Mouse (Mus musculus) midbrain, embryonic 16.5 days (tissue): ENCODE data around the gene Nudcd2. TPM values are rescaled to one million over a fixed set of nuclear protein-coding genes. Genes with fewer than 3 reads are reported as not detected.

Experiments used
- ATAC-seq: fragments of 200-750 bp; cut with Nextera tagmentation; 2 replicates; pipeline ENCODE4 v1.8.0; 2017; ENCODE audit warnings: moderate TSS enrichment
- H3K27ac ChIP-seq: fragments of 300-500 bp; sonication (generic); 2 replicates; pipeline ENCODE4 v1.5.1; 2014; ENCODE audit warnings: mild to moderate bottlenecking, low read length, mixed read lengths
- H3K27me3 ChIP-seq: fragments of 300-500 bp; sonication (generic); 2 replicates; pipeline ENCODE4 v1.6.1; 2014; ENCODE audit warnings: low read depth, low read length, mixed read lengths; ENCODE audit not compliant: control insufficient read depth, insufficient read depth
- H3K36me3 ChIP-seq: fragments of 300-500 bp; sonication (generic); 2 replicates; pipeline ENCODE4 v1.6.1; 2014; ENCODE audit warnings: mild to moderate bottlenecking, low read length, moderate library complexity, mixed read lengths; ENCODE audit not compliant: control insufficient read depth, insufficient read depth
- H3K4me1 ChIP-seq: fragments of 300-500 bp; sonication (generic); 2 replicates; pipeline ENCODE4 v1.6.1; 2014; ENCODE audit warnings: mild to moderate bottlenecking, low read length, mixed read lengths; ENCODE audit not compliant: control insufficient read depth, insufficient read depth
- H3K4me2 ChIP-seq: fragments of 300-500 bp; sonication (generic); 2 replicates; pipeline ENCODE4 v1.6.1; 2014; ENCODE audit warnings: mild to moderate bottlenecking, low read length, mixed read lengths
- H3K4me3 ChIP-seq: fragments of 300-500 bp; sonication (generic); 2 replicates; pipeline ENCODE4 v1.5.1; 2014; ENCODE audit warnings: low read depth, mild to moderate bottlenecking, low read length, moderate library complexity, mixed read lengths
- H3K9ac ChIP-seq: fragments of 300-500 bp; sonication (generic); 2 replicates; pipeline ENCODE4 v1.6.1; 2014; ENCODE audit warnings: low read depth, low read length, mixed read lengths
- H3K9me3 ChIP-seq: fragments of 300-500 bp; sonication (generic); replicated peaks from 2 replicates; pipeline ENCODE4 v1.6.1; 2014; ENCODE audit warnings: mild to moderate bottlenecking, low read length, mixed read lengths; ENCODE audit not compliant: control insufficient read depth, poor library complexity, severe bottlenecking
- WGBS: fragments of 180-500 bp; shearing (Covaris S2); extraction: QIAGEN DNeasy Blood & Tissue Kit; methylation state at CpG from one replicate; pipeline ENCODE4 v1.1.7; 2014; 5-methylcytosine and 5-hydroxymethylcytosine counted together
- polyA plus RNA-seq: library from polyadenylated mRNA; unstranded; fragments of >200 nt; fragmentation: Nextera tagmentation; extraction: Ambion mirVana; gene quantifications from 2 replicates; pipeline ENCODE4 v1.2.1, GENCODE M21; 2015

Gene Nudcd2
- polyA plus RNA-seq, 1 experiment from 2014 or later, result 49.3 TPM

GRCm38 (mm10) chr11:40746361-40746760 lies 12.9 kb downstream of the Nudcd2 start:
- WGBS, result 94% methylated on average over 12 of the region's 12 CpGs
- Histone ChIP-seq H3K36me3 (peaks cover 3% of the 10 kb centered on the region; the same call in 1 of the 2 replicates), H3K4me2 (no peak overlapping the region), H3K9me3 (no peaks in the 10 kb centered on the region), H3K4me3 (no peak overlapping the region), H3K4me1 (no peaks in the 10 kb centered on the region), H3K27me3 (no peaks in the 10 kb centered on the region), H3K9ac (no peak overlapping the region), H3K27ac (no peak overlapping the region)
- no peak for ATAC-seq

- Histone ChIP-seq H3K27me3 (no peaks in the 10 kb centered on the region), H3K27ac (no peak overlapping the region), H3K36me3 (no peaks in the 10 kb centered on the region; the same call in 1 of the 2 replicates), H3K4me3 (no peak overlapping the region), H3K9me3 (no peaks in the 10 kb centered on the region), H3K4me1 (no peaks in the 10 kb centered on the region), H3K9ac (no peak overlapping the region), H3K4me2 (no peak overlapping the region)
- WGBS, result 70% methylated on average over 2 of the region's 2 CpGs
- no peak for ATAC-seq
Measured at GRCm38 (mm10) chr11:40747716-40748115, 14.2 kb downstream of the Nudcd2 start.

GRCm38 (mm10) chr11:40753836-40754235 lies 20.4 kb downstream of the Nudcd2 start:
- ATAC-seq, result no peak
- Histone ChIP-seq H3K27me3 (no peaks in the 10 kb centered on the region), H3K9me3 (no peaks in the 10 kb centered on the region), H3K4me1 (peaks cover 11% of the 10 kb centered on the region; the same call in 1 of the 2 replicates), H3K27ac (no peak overlapping the region), H3K9ac (no peak overlapping the region), H3K4me2 (no peak overlapping the region; the same call in 1 of the 2 replicates), H3K4me3 (no peak overlapping the region), H3K36me3 (no peaks in the 10 kb centered on the region)
- 76% methylated on average over 6 of the region's 6 CpGs for WGBS

- H3K4me3 ChIP-seq, result peak overlapping the region; percentile 89
- peak overlapping the region; percentile 61 for H3K27ac ChIP-seq
Measured at GRCm38 (mm10) chr11:40754664-40755107, 21.2 kb downstream of the Nudcd2 start.

GRCm38 (mm10) chr11:40755109-40755627 lies 21.7 kb downstream of the Nudcd2 start, which contains the start of gene Ccng1:
TSS of gene Ccng1 (minus strand) at chr11:40755311.
- Histone ChIP-seq H3K27ac (peak within 1 kb of the TSS; percentile 61), H3K4me2 (peak within 1 kb of the TSS; percentile 89), H3K4me3 (peak within 1 kb of the TSS; percentile 89), H3K9ac (peak within 1 kb of the TSS; percentile 89), H3K9me3 (no peaks in the 10 kb centered on the region), H3K4me1 (peaks cover 11% of the 10 kb centered on the region; the same call in 1 of the 2 replicates), H3K27me3 (no peaks in the 10 kb centered on the region), H3K36me3 (no peaks in the 10 kb centered on the region)
- under 1% methylated on average over 25 of the region's 25 CpGs for WGBS
- ATAC-seq, result peak; percentile 99

More at GRCm38 (mm10) chr11:40754664-40755107, 21.2 kb downstream of the Nudcd2 start:
- Histone ChIP-seq H3K4me2 (peak overlapping the region; percentile 89), H3K27me3 (no peaks in the 10 kb centered on the region), H3K36me3 (no peaks in the 10 kb centered on the region), H3K9me3 (no peaks in the 10 kb centered on the region), H3K9ac (peak overlapping the region; percentile 89), H3K4me1 (peaks cover 11% of the 10 kb centered on the region; the same call in 1 of the 2 replicates)
- no peak; the same call in none of the 2 replicates for ATAC-seq
- WGBS, result 2% methylated on average over 19 of the region's 19 CpGs

GRCm38 (mm10) chr11:40755968-40756367 lies 22.5 kb downstream of the Nudcd2 start:
- Histone ChIP-seq H3K4me1 (peaks cover 11% of the 10 kb centered on the region; the same call in 1 of the 2 replicates), H3K9me3 (no peaks in the 10 kb centered on the region), H3K9ac (no peak overlapping the region), H3K4me2 (peak overlapping the region; percentile 89), H3K27ac (no peak overlapping the region), H3K27me3 (no peaks in the 10 kb centered on the region), H3K36me3 (no peaks in the 10 kb centered on the region), H3K4me3 (no peak overlapping the region)
- ATAC-seq, result no peak
- WGBS, result 86% methylated on average over 8 of the region's 8 CpGs

GRCm38 (mm10) chr11:40759896-40760295 lies 26.4 kb downstream of the Nudcd2 start:
- no peaks in the 10 kb centered on the region for H3K9me3 ChIP-seq
- H3K36me3 ChIP-seq, result no peaks in the 10 kb centered on the region
- 84% methylated on average over 8 of the region's 8 CpGs for WGBS
- no peak overlapping the region for H3K4me3 ChIP-seq
- H3K9ac ChIP-seq, result no peak overlapping the region
- H3K27me3 ChIP-seq, result no peaks in the 10 kb centered on the region
- ATAC-seq, result no peak
- H3K27ac ChIP-seq, result no peak overlapping the region
- no peaks in the 10 kb centered on the region for H3K4me1 ChIP-seq
- H3K4me2 ChIP-seq, result no peak overlapping the region

GRCm38 (mm10) chr11:40763395-40763794 lies 29.9 kb downstream of the Nudcd2 start:
- H3K4me1 ChIP-seq, result no peaks in the 10 kb centered on the region
- no peak overlapping the region for H3K9ac ChIP-seq
- no peaks in the 10 kb centered on the region for H3K27me3 ChIP-seq
- H3K9me3 ChIP-seq, result no peaks in the 10 kb centered on the region
- H3K27ac ChIP-seq, result no peak overlapping the region
- 41% methylated on average over 2 of the region's 2 CpGs for WGBS
- H3K4me2 ChIP-seq, result no peak overlapping the region
- H3K36me3 ChIP-seq, result no peaks in the 10 kb centered on the region
- H3K4me3 ChIP-seq, result no peak overlapping the region
- ATAC-seq, result no peak

GRCm38 (mm10) chr11:40764690-40765089 lies 31.2 kb downstream of the Nudcd2 start:
- H3K9ac ChIP-seq, result no peak overlapping the region
- no peaks in the 10 kb centered on the region for H3K36me3 ChIP-seq
- ATAC-seq, result no peak
- H3K4me3 ChIP-seq, result no peak overlapping the region
- no peaks in the 10 kb centered on the region for H3K9me3 ChIP-seq
- H3K4me2 ChIP-seq, result no peak overlapping the region
- H3K27ac ChIP-seq, result no peak overlapping the region
- no peaks in the 10 kb centered on the region for H3K27me3 ChIP-seq
- no peaks in the 10 kb centered on the region for H3K4me1 ChIP-seq
- WGBS, result 81% methylated on average over 4 of the region's 4 CpGs
